Mouse (Mus musculus) intestine, postnatal 0 days (tissue): Measurements from ENCODE around the gene Abl1. TPM values are rescaled to one million over a fixed set of nuclear protein-coding genes. Genes with fewer than 3 reads are reported as not detected.

Experiments used
- ATAC-seq: fragments of 200-750 bp; cut with Nextera tagmentation; 2 replicates; pipeline ENCODE4 v1.8.0; 2017; ENCODE audit warnings: mild to moderate bottlenecking, moderate TSS enrichment, moderate library complexity
- H3K27ac ChIP-seq: fragments of 300-500 bp; sonication (generic); 2 replicates; pipeline ENCODE4 v1.5.1; 2014; ENCODE audit warnings: mild to moderate bottlenecking, low read depth, low read length, moderate library complexity
- H3K27me3 ChIP-seq: fragments of 300-500 bp; sonication (generic); replicated peaks from 2 replicates; pipeline ENCODE4 v1.6.1; 2014; ENCODE audit warnings: low read length, mixed read lengths; ENCODE audit not compliant: control insufficient read depth, insufficient read depth
- H3K36me3 ChIP-seq: fragments of 300-500 bp; sonication (generic); 2 replicates; pipeline ENCODE4 v1.6.1; 2014; ENCODE audit warnings: mild to moderate bottlenecking, moderate library complexity; ENCODE audit not compliant: control insufficient read depth, insufficient read depth
- H3K4me1 ChIP-seq: fragments of 300-500 bp; sonication (generic); replicated peaks from 2 replicates; pipeline ENCODE4 v1.6.1; 2014; ENCODE audit warnings: antibody characterized with exemption, low read length, mixed read lengths; ENCODE audit not compliant: control insufficient read depth, insufficient read depth
- H3K4me2 ChIP-seq: fragments of 300-500 bp; sonication (generic); replicated peaks from 2 replicates; pipeline ENCODE4 v1.6.1; 2014; ENCODE audit warnings: low read depth, mild to moderate bottlenecking, moderate library complexity
- H3K4me3 ChIP-seq: fragments of 300-500 bp; sonication (generic); 2 replicates; pipeline ENCODE4 v1.5.1; 2014; ENCODE audit warnings: low read depth, low read length
- H3K9ac ChIP-seq: fragments of 300-500 bp; sonication (generic); 2 replicates; pipeline ENCODE4 v1.6.1; 2014; ENCODE audit warnings: mild to moderate bottlenecking, low read depth, low read length
- H3K9me3 ChIP-seq: fragments of 300-500 bp; sonication (generic); 2 replicates; pipeline ENCODE4 v1.6.1; 2016; ENCODE audit warnings: mixed run types; ENCODE audit not compliant: control insufficient read depth
- CTCF ChIP-seq: sonication (generic); IDR thresholded peaks from 2 replicates; pipeline ENCODE4 v1.5.1; 2016; ENCODE audit warnings: low read depth, mild to moderate bottlenecking, control low read depth, antibody characterized with exemption, moderate library complexity
- WGBS: fragments of 180-500 bp; shearing (Covaris S2); extraction: QIAGEN DNeasy Blood & Tissue Kit; methylation state at CpG from one replicate; pipeline ENCODE4 v1.1.7; 2014; 5-methylcytosine and 5-hydroxymethylcytosine counted together
- polyA plus RNA-seq: library from polyadenylated mRNA; unstranded; fragments of >200 nt; fragmentation: Nextera tagmentation; extraction: Ambion mirVana; gene quantifications from 2 replicates; pipeline ENCODE4 v1.2.1, GENCODE M21; 2015

The Abl1 gene
- polyA plus RNA-seq, 1 experiment from 2014 or later: 13.4 TPM

GRCm38 (mm10) chr2:31844729-31845136 is 156.6 kb downstream of the Abl1 start:
- 13% methylated on average over 10 of the region's 10 CpGs for WGBS
- Histone ChIP-seq H3K27me3 (peaks cover 42% of the 10 kb centered on the region), H3K9me3 (no peaks in the 10 kb centered on the region), H3K4me1 (peaks cover 8% of the 10 kb centered on the region; the same call in 1 of the 2 replicates), H3K4me3 (no peak overlapping the region), H3K4me2 (no peak overlapping the region), H3K36me3 (no peaks in the 10 kb centered on the region), H3K27ac (no peak overlapping the region), H3K9ac (no peak overlapping the region)
- no peak for TF ChIP-seq CTCF
- no peak for ATAC-seq

DNA sequence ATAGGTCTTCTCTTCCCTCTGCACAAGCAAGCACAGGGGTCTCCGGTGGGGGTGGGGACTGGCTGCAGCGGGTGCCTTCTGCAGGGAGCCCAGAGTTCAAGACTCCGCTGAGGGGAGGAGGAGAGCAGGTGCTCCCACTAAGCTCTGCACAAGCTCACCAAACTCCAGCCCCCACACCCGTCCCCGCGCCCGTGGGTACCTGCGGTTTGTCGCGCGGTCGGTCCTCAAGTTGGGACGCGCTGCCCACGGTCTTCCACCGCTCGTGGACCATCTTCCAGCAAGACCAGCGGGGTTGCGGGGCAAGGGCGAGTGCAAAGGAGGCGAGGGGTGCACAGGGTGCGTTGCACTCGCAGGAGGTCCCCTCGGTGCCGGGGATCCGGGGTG is 157.3 kb downstream of the Abl1 start:
- Histone ChIP-seq H3K27me3 (peaks cover 42% of the 10 kb centered on the region), H3K27ac (no peak overlapping the region), H3K4me3 (peak overlapping the region; percentile 53), H3K4me2 (peak overlapping the region; percentile 96), H3K4me1 (peaks cover 8% of the 10 kb centered on the region; the same call in 1 of the 2 replicates), H3K9me3 (no peaks in the 10 kb centered on the region), H3K9ac (0 out of 2 replicates have a peak overlapping the region, but pooled peaks have one; percentile 22), H3K36me3 (no peaks in the 10 kb centered on the region)
- no peak for TF ChIP-seq CTCF
- no peak for ATAC-seq
- WGBS: 3% methylated on average over 26 of the region's 26 CpGs

- Histone ChIP-seq H3K27me3 (peaks cover 39% of the 10 kb centered on the region), H3K27ac (no peak within 1 kb of the TSS), H3K36me3 (no peaks in the 10 kb centered on the region), H3K4me3 (peak within 1 kb of the TSS; percentile 53), H3K9me3 (no peaks in the 10 kb centered on the region), H3K4me1 (peaks cover 8% of the 10 kb centered on the region; the same call in 1 of the 2 replicates), H3K4me2 (peak within 1 kb of the TSS; percentile 96), H3K9ac (0 out of 2 replicates have a peak within 1 kb of the TSS, but pooled peaks have one; percentile 22)
- under 1% methylated on average over 85 of the region's 88 CpGs for WGBS
- no peak for ATAC-seq
- TF ChIP-seq CTCF: no peak
Measured at GRCm38 (mm10) chr2:31845896-31846691, 157.9 kb downstream of the Abl1 start, which contains the start of gene Fibcd1. Fibcd1 (minus strand) TSS chr2:31846005.

GRCm38 (mm10) chr2:31846692-31847660 is 158.8 kb downstream of the Abl1 start:
- H3K4me2 ChIP-seq: peak overlapping the region; percentile 96
- no peak overlapping the region for H3K9ac ChIP-seq
- no peaks in the 10 kb centered on the region for H3K9me3 ChIP-seq
- TF ChIP-seq CTCF: no peak
- H3K27me3 ChIP-seq: peaks cover 39% of the 10 kb centered on the region
- no peak for ATAC-seq
- H3K36me3 ChIP-seq: no peaks in the 10 kb centered on the region
- 6% methylated on average over 35 of the region's 35 CpGs for WGBS
- H3K27ac ChIP-seq: no peak overlapping the region
- H3K4me3 ChIP-seq: peak overlapping the region; percentile 53
- H3K4me1 ChIP-seq: peaks cover 8% of the 10 kb centered on the region; the same call in 1 of the 2 replicates

DNA sequence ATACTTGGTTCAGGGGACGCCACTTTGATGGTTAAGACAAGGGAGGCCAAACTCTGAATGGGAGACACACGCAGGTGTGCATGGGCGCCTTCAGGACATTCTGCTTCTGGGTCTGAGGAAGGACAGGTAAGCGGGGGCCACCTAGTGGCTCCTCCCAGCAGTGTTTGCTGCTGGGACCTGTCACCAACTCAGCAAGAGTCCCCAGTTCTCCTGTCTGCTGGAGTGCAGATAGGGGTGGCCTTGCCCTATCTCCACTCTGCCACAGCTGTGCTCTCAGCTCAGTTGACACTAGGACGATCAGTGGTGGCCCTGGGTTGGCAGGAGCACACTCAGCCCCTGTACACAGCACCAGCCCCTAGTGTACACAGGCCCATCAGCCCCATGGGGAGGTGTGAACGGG is 159.7 kb downstream of the Abl1 start:
- no peaks in the 10 kb centered on the region for H3K9me3 ChIP-seq
- H3K4me3 ChIP-seq: no peak overlapping the region
- peak; percentile 81 for TF ChIP-seq CTCF
- H3K9ac ChIP-seq: no peak overlapping the region
- H3K27ac ChIP-seq: no peak overlapping the region
- WGBS: 11% methylated on average over 6 of the region's 6 CpGs
- H3K36me3 ChIP-seq: no peaks in the 10 kb centered on the region
- peak; percentile 43 for ATAC-seq
- peaks cover 37% of the 10 kb centered on the region for H3K27me3 ChIP-seq
- peaks cover 8% of the 10 kb centered on the region; the same call in 1 of the 2 replicates for H3K4me1 ChIP-seq
- H3K4me2 ChIP-seq: no peak overlapping the region

DNA sequence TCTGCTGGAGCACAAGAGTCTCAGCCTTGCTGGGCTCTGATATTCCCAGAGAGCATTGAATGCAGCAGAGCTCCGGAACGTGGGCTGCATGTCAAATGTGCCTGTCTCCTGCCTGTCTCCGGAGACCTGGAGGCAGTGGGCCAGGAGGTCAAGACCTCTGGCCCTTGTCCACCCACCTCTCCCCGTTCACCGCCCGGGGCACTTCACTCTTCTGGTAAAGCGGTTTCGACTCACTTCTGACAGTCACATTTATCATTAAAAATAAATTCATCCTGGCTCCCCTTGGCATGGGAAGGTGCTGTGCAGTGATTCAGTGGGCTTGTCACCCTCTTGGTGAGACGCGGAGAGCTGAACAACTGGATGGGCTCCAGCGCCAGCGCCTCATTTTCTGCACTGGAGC is 162.0 kb downstream of the Abl1 start:
- Histone ChIP-seq H3K27me3 (peaks cover 25% of the 10 kb centered on the region), H3K4me3 (no peak overlapping the region), H3K9me3 (no peaks in the 10 kb centered on the region), H3K27ac (no peak overlapping the region), H3K4me1 (peaks cover 8% of the 10 kb centered on the region; the same call in 1 of the 2 replicates), H3K9ac (no peak overlapping the region), H3K4me2 (no peak overlapping the region), H3K36me3 (no peaks in the 10 kb centered on the region)
- no peak for TF ChIP-seq CTCF
- WGBS: 60% methylated on average over 12 of the region's 12 CpGs
- no peak for ATAC-seq

Other genes with a start within 250 kb of the Abl1 start
- gene Ass1, start 218.2 kb upstream of the Abl1 start, polyA plus RNA-seq: 492 and 545 TPM in 2 replicates
- gene Fubp3, start 115.7 kb upstream of the Abl1 start, polyA plus RNA-seq: 40.8 and 46.7 TPM in 2 replicates
- not detected in 2 replicates for gene Prdm12, start 48.3 kb upstream of the Abl1 start, polyA plus RNA-seq
- gene Exosc2, start 17.7 kb upstream of the Abl1 start, polyA plus RNA-seq: 18.2 and 18.8 TPM in 2 replicates
- 0.12 and 0.18 TPM in 2 replicates for gene Qrfp, start 122.2 kb downstream of the Abl1 start, polyA plus RNA-seq
- gene Fibcd1, start 157.6 kb downstream of the Abl1 start, polyA plus RNA-seq: 2.0 and 2.3 TPM in 2 replicates
- gene Lamc3, start 198.9 kb downstream of the Abl1 start, polyA plus RNA-seq: 0.44 and 0.48 TPM in 2 replicates